Mouse (Mus musculus): ENCODE measurements around the gene Trim54. TPM values are rescaled to one million over a fixed set of nuclear protein-coding genes. Genes with fewer than 3 reads are reported as not detected.

Gene Trim54
- not detected for polyA plus RNA-seq (2017; shearing (Covaris generic))

GRCm38 (mm10) chr5:31116354-31116753 lies at the start of gene Trim54:
Gene Trim54, plus strand, starts transcription at chr5:31116712.

GRCm38 (mm10) chr5:31105814-31106335 lies 10.6 kb upstream of the Trim54 start, which contains the start of gene Dnajc5g:
Gene Dnajc5g, plus strand, starts transcription at chr5:31106285.

GRCm38 (mm10) chr5:31108000-31108490 lies 8.5 kb upstream of the Trim54 start, which contains the start of gene Slc30a3:
Gene Slc30a3, minus strand, starts transcription at chr5:31108237.

GRCm38 (mm10) chr5:31138241-31138967 lies 21.9 kb downstream of the Trim54 start, which contains the start of gene Ucn:
Gene Ucn, minus strand, starts transcription at chr5:31138829.

GRCm38 (mm10) chr5:31154152-31154553 lies 37.6 kb downstream of the Trim54 start, which contains the start of gene Mpv17:
Gene Mpv17, minus strand, starts transcription at chr5:31154251.

GRCm38 (mm10) chr5:31179766-31180630 lies 63.5 kb downstream of the Trim54 start, which contains the start of the genes Gm29609 and Gtf3c2:
Gene Gm29609, minus strand, starts transcription at chr5:31179911.
Gene Gtf3c2, minus strand, starts transcription at chr5:31180144.

Other genes with a start within 250 kb of the Trim54 start
- 42.7 TPM for gene Tmem214, start 248.7 kb upstream of the Trim54 start, polyA plus RNA-seq (2017; shearing (Covaris generic))
- gene Agbl5, start 228.0 kb upstream of the Trim54 start, polyA plus RNA-seq (2017; shearing (Covaris generic)): 7.4 TPM
- gene Ost4, start 208.9 kb upstream of the Trim54 start, polyA plus RNA-seq (2017; shearing (Covaris generic)): 327 TPM
- gene Emilin1, start 203.3 kb upstream of the Trim54 start, polyA plus RNA-seq (2017; shearing (Covaris generic)): 0.84 TPM
- 12.2 TPM for gene Khk, start 195.3 kb upstream of the Trim54 start, polyA plus RNA-seq (2017; shearing (Covaris generic))
- not detected for gene Cgref1, start 171.1 kb upstream of the Trim54 start, polyA plus RNA-seq (2017; shearing (Covaris generic))
- 193 TPM for gene Preb, start 156.4 kb upstream of the Trim54 start, polyA plus RNA-seq (2017; shearing (Covaris generic))
- 0.18 TPM for gene Tcf23, start 148.1 kb upstream of the Trim54 start, polyA plus RNA-seq (2017; shearing (Covaris generic))
- gene Atraid, start 68.4 kb upstream of the Trim54 start, polyA plus RNA-seq (2017; shearing (Covaris generic)): 54.6 TPM
- gene Slc5a6, start 67.8 kb upstream of the Trim54 start, polyA plus RNA-seq (2017; shearing (Covaris generic)): 5.9 TPM
- gene Cad, start 61.9 kb upstream of the Trim54 start, polyA plus RNA-seq (2017; shearing (Covaris generic)): 19.3 TPM
- gene Dnajc5g, start 10.4 kb upstream of the Trim54 start, polyA plus RNA-seq (2017; shearing (Covaris generic)): not detected
- gene Slc30a3, start 8.5 kb upstream of the Trim54 start, polyA plus RNA-seq (2017; shearing (Covaris generic)): 0.22 TPM
- gene Ucn, start 22.1 kb downstream of the Trim54 start, polyA plus RNA-seq (2017; shearing (Covaris generic)): not detected
- gene Mpv17, start 37.5 kb downstream of the Trim54 start, polyA plus RNA-seq (2017; shearing (Covaris generic)): 22.2 TPM
- 0.72 TPM for gene Gm29609, start 63.2 kb downstream of the Trim54 start, polyA plus RNA-seq (2017; shearing (Covaris generic))
- 85.8 TPM for gene Gtf3c2, start 63.4 kb downstream of the Trim54 start, polyA plus RNA-seq (2017; shearing (Covaris generic))
- 84.4 TPM for gene Snx17, start 76.5 kb downstream of the Trim54 start, polyA plus RNA-seq (2017; shearing (Covaris generic))
- gene Eif2b4, start 76.7 kb downstream of the Trim54 start, polyA plus RNA-seq (2017; shearing (Covaris generic)): 33.5 TPM
- 26.7 TPM for gene Zfp513, start 85.6 kb downstream of the Trim54 start, polyA plus RNA-seq (2017; shearing (Covaris generic))
- gene Ppm1g, start 104.0 kb downstream of the Trim54 start, polyA plus RNA-seq (2017; shearing (Covaris generic)): 154 TPM
- 252 TPM for gene Nrbp1, start 124.2 kb downstream of the Trim54 start, polyA plus RNA-seq (2017; shearing (Covaris generic))
- gene Gm9970, start 124.5 kb downstream of the Trim54 start, polyA plus RNA-seq (2017; shearing (Covaris generic)): not detected
- gene Krtcap3, start 135.0 kb downstream of the Trim54 start, polyA plus RNA-seq (2017; shearing (Covaris generic)): 29.2 TPM
- gene Ift172, start 174.4 kb downstream of the Trim54 start, polyA plus RNA-seq (2017; shearing (Covaris generic)): 11.4 TPM
- gene Fndc4, start 179.4 kb downstream of the Trim54 start, polyA plus RNA-seq (2017; shearing (Covaris generic)): 3.8 TPM
- 0.80 TPM for gene Gckr, start 180.7 kb downstream of the Trim54 start, polyA plus RNA-seq (2017; shearing (Covaris generic))

Measured in effector memory CD4-positive, alpha-beta T cell, adult 7 months (primary cell).